Mouse (Mus musculus): Measurements from ENCODE around the gene Gstt4.

Gstt4 gene

GRCm38 (mm10) chr10:75835307-75835706 is 13.0 kb upstream of the Gstt4 start:
- peak; percentile 56 to 64 for DNase-seq

GRCm38 (mm10) chr10:75834721-75835120 is 12.4 kb upstream of the Gstt4 start:
- DNase-seq, result no peak

- DNase-seq, result peak; percentile 71 to 77
These were observed 11.9 kb upstream of the Gstt4 start for GRCm38 (mm10) chr10:75834250-75834649.

- DNase-seq, result no peak
These were observed 11.2 kb upstream of the Gstt4 start for GRCm38 (mm10) chr10:75833456-75834080.

- DNase-seq, result peak; percentile 42 to 71
These were observed 10.0 kb upstream of the Gstt4 start for GRCm38 (mm10) chr10:75832272-75832895.

- no peak for DNase-seq
These were observed 7.9 kb upstream of the Gstt4 start for GRCm38 (mm10) chr10:75830275-75830670.

GRCm38 (mm10) chr10:75829529-75830274 is 7.4 kb upstream of the Gstt4 start:
- DNase-seq, result no peak

GRCm38 (mm10) chr10:75828500-75828931 is 6.2 kb upstream of the Gstt4 start:
- DNase-seq, result peak; percentile 79 to 83

- peak; percentile 62 to 68 for DNase-seq
These were observed 5.5 kb upstream of the Gstt4 start for GRCm38 (mm10) chr10:75827668-75828360.

- DNase-seq, result no peak
These were observed 2.2 kb upstream of the Gstt4 start for GRCm38 (mm10) chr10:75824530-75824929.

- DNase-seq, result no peak
These were observed 1.4 kb upstream of the Gstt4 start for GRCm38 (mm10) chr10:75823782-75824181.

GRCm38 (mm10) chr10:75819882-75820281 is 2.5 kb downstream of the Gstt4 start:
- DNase-seq, result no peak

GRCm38 (mm10) chr10:75818641-75819040 is 3.7 kb downstream of the Gstt4 start:
- no peak for DNase-seq

- DNase-seq, result no peak
These were observed 18.1 kb downstream of the Gstt4 start for GRCm38 (mm10) chr10:75804217-75804616.

- peak; percentile 70 to 80 for DNase-seq
These were observed 24.1 kb downstream of the Gstt4 start, which contains the start of gene Gstt1 for GRCm38 (mm10) chr10:75798176-75798696. Gene Gstt1, minus strand, starts transcription at chr10:75798584.

- DNase-seq, result peak; percentile 79
These were observed 24.6 kb downstream of the Gstt4 start for GRCm38 (mm10) chr10:75797619-75798175.

- peak; percentile 13 to 21 for DNase-seq
These were observed 25.4 kb downstream of the Gstt4 start for GRCm38 (mm10) chr10:75796731-75797516.

GRCm38 (mm10) chr10:75794880-75795279 is 27.5 kb downstream of the Gstt4 start:
- DNase-seq, result no peak

- DNase-seq, result no peak
These were observed 31.6 kb downstream of the Gstt4 start for GRCm38 (mm10) chr10:75790773-75791172.

GRCm38 (mm10) chr10:75789841-75790240 is 32.5 kb downstream of the Gstt4 start:
- no peak for DNase-seq

GRCm38 (mm10) chr10:75789081-75789735 is 33.1 kb downstream of the Gstt4 start:
- no peak for DNase-seq

Data from cerebellum, postnatal 25 days (tissue).